Mouse (Mus musculus) c-Kit-positive CD71-positive TER-119-negative erythroid progenitor cells, embryonic 14.5 days (primary cell): ENCODE data around the gene Csdc2.
"Not testable (repeated sequence)": the region's sequence is repeated elsewhere in the genome, so short reads cannot be mapped to it uniquely, and the experiment has no call there.

Source experiments
- DNase-seq: peaks from one replicate; pipeline ENCODE4 v3.0.0-alpha.2; 2013; ENCODE audit warnings: low read depth

Csdc2 gene

DNA sequence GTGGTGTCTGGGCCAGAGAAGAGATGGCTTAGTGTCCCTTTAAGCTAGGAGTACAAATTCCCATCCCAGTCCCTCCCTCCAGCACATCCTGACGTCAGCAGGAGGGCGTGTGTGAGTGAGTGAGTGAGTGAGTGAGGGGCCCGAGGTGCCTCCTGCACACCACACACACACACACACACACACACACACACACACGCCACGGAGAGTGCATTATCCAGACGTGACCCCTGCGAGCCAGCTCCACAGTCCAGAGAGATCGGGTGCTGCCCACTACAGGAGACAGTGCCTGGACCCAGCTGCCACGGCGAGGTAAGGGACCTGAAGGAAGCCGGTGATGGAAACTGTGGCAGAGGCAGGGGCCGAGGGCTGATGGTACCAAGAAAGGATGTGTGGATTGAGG is at the start of gene Csdc2:
TSS of gene Csdc2 (plus strand) at position 81 of the 400 bp plus-strand sequence.
- DNase-seq = no peak

DNA sequence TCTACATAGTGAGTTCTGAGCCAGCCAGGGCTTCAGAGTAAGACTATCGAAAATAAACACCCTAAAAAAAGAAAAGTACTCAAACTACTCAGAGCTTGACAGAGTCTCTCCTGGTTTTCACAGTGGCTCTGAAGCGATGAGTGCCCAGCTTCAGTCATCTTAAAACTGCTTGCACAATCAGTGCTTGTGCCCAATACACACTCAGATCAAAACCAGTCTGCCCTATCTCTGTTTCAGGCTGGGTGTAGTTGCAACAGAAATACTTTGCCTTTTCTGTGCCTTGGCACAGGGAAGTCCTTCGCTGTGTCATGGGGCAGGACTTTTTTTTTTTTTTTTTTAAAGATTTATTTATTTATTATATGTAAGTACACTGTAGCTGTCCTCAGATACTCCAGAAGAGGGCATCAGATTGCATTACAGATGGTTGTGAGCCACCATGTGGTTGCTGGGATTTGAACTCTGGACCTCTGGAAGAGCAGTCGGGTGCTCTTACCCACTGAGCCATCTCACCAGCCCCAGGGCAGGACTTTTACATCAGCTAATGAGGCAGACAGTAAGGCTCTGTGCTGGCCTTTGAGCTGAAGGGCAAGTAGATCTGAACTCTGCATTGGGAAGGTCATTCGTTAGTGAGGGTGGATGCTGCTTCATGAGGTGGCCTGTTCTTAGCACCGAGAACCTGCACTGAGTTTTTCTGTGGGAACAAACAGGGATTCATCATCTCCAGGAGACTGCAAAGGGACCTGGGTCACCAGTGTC is 49.6 kb upstream of the Csdc2 start:
- no peak for DNase-seq

DNA sequence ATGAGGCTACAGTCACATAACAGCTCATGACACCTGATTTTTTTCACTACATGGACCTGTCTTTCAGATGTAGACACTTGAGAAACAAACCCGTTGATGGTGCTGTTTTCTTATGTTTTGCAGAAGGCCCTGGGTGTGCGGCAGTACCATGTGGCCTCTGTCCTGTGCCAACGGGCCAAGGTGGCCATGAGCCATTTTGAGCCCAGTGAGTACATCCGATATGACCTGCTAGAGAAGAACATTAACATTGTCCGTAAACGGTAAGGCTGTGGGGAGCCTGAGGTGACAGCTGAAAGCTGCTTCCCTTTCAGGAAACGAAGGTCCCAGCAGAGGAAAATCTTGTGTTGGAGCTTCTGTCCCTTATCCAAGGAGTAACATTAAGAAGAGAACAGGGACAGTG is 47.4 kb upstream of the Csdc2 start:
- no peak for DNase-seq

DNA sequence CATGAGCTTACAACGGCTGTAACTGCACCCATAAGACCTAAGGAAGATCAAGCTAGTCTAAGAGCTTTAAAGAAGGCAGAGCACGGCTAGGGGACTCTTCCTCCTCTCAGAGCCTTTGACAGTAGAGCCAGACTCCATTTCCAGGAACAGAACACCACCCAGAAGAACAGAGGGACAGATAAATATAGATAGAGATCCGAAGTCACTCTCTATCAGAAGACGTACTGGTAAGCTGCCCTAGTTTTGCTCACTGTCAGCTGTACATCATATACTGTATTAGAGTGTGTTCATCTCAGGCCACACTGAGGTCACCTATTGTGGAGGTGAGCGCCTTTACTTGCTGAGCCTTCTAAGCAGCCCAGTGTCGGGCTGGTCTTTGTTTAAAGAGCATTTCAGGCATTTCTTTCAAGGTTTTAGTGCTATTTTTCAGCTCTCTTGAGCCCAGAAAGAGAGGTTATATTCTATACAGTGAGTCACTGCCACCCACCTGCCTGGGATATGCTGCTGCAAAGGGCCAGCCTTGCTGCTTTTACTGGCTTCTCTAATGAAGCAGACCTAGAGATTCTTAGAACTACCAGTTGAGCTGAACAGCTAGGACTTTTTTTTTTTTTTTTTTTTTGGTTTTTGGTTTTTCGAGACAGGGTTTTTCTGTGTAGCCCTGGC is 45.3 kb upstream of the Csdc2 start:
- peak; percentile 25 for DNase-seq

DNA sequence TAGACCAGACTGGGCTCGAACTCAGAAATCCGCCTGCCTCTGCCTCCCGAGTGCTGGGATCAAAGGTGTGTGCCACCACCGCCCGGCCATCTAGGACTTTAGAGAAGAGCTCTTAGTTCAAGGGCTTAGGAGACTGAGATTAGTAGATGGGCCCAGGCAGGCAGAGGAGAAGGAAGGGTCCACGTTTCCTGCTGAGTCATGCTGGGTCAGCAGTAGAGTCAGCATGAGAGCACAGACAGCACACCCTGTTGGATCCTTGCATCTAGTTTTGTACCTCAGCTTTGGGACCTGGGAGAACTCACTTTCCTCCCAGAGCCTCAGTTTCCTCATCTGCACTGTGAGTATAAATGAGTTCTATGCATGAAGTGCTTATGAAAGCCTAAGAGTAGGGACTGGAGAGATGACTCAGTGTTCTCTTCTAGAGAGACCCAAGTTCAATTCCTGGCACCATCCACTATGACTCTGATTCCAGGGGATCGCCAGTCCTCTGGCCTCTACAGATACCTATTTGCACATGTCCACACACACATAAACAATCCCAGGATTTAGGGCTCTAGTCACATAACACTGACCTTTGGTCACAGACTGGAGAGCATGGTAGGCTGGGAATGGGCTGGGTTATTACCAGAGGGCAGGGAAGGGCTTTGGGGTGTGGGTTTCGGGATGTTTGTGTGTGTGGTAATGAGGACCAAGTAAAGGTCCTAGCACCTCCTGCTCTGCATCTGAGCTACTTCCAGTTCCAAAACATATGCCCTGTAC is 44.6 kb upstream of the Csdc2 start:
- DNase-seq = peak; percentile 48

DNA sequence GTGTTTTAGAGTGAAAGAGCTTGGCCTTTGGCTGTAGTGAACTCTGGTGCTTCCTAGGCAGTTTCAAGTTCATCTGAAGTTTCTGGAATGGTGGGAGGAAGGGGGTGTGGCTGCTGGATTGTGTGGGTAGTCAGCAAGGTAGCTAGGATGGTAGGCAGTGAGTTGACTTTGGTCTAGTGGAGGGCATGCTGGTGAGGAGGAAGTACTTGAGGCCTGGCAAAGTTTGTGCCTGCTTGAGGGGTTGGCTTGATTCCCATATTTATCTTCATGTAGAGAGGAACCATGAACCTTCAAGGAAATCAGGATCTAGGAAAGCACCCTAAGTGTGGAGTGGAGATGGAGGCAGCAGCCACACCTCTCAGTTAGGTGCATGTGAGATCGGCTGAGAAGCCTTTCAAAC is 42.6 kb upstream of the Csdc2 start:
- no peak for DNase-seq

DNA sequence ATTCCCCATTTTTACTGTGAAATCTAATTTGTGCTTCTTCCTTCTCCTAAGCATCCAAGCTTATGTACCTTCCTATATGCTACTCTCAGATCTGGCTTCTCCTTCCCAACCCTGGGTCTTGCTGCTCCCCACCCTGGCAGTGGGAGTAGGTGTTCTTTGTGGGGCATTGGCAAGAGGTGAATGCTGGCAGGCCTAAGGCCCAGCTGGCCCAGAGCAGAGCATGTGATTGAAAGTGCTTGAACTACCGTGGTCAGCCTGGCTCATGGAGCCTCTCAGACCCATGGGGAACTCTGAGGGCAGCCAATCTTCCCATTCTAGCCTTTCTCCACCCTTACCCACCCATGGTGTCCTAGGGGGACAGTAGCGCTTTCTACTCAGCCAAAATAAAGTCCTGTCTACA is 40.2 kb upstream of the Csdc2 start:
- DNase-seq = no peak

DNA sequence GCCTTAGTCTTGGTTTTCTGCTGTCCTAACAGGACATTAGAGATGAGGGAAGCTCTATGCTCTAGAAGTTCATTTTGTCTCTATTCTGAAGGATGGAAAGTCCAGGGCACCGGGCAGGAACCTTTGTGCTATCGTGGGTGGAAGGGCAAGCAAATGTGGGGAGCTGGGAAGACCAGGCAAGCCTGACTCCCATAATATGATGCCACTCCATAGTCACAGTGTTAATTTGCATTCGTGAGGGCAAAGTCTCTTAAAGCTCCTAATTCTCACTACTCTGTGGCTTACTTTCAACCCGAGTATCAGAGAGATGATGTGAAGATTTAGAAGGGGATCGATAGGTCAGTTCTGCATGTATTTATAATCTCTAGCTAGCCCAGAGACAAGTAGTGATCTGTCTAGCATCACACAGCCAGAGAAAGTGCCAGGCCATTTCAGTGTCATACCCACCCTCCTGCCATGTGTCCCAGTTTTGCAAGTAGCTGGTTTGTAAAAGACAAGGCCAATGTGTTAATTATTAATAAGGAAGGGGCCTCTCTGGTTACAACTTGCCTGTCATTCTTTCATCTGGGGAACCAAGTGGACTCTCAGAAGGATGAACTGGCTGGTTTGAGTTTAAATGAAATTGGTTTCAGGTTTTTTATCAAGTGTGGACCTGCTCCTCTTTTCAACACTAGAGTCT is 38.8 kb upstream of the Csdc2 start:
- no peak for DNase-seq

DNA sequence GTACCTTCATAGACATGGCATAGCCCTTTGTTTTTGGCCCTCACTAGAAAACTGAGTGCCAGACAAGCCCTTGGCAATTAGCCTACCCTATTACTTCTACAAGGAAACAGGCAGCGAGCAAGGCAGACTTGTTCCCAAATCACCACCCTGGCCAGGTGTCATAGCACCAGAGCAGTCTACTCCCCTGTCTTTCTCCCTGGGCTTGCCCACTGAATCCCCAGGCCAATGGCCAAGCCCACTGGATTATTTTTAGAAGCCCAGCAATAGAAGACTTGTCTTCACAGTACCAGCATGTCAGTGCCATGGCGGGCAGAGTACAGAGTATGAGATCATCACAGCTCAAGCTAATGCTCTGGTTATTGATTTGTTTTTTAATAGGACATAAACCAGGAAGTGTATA is 37.8 kb upstream of the Csdc2 start:
- DNase-seq = no peak

DNA sequence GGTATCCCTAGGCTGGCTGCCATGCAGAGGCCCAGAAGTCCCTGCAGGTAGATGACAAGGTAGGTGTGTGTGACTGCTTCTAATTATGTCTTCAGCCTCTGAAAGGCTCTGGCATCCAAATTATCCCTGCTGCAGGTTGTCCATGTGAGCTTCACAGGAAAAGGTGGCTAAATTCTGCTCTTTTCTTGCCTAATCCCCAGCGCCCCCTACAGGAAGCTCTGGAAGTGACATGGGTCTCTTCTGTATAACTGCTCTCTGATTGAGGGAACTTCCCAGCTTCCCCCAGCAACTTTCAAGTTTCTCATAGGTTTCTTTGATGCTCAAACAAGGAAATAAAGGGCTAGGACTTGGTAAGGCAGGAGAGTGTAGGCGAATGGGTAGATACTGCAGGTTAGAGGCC is 31.6 kb upstream of the Csdc2 start:
- peak; percentile 65 for DNase-seq

DNA sequence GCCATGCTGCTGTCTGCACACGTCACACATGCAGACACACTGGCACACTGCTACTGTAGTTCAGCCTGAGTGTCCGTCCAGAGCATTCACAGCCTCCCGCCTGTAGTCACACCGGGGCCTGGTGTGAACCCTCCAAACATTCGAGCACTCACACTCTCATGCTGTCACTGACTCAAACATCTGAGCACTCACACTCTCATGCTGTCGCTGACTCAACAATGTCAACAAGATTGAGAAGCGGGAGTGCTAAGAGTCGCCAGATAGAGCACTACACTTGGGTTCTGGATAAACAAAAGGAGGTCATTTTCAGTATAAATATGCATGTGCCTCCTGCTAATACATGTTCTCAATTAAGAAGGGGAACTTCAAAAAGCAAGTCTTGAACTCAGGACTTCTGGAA is 28.6 kb upstream of the Csdc2 start:
- DNase-seq = no peak

DNA sequence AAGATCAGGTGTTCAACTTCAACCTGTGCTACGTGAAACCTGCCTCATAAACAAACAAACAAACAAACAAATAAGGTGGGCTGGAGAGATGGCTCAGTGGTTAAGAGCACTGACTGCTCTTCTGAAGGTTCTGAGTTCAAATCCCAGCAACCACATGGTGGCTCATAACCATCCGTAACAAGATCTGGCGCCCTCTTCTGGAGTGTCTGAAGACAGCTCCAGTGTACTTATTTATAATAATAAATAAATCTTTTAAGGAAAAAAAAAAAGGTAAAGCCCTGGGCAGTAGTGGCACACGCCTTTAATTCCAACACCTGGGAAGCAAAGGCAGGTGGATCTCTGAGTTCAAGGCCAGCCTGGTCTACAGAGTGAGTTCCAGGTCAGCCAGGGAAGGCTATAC is 27.8 kb upstream of the Csdc2 start:
- DNase-seq = not testable (repeated sequence)

DNA sequence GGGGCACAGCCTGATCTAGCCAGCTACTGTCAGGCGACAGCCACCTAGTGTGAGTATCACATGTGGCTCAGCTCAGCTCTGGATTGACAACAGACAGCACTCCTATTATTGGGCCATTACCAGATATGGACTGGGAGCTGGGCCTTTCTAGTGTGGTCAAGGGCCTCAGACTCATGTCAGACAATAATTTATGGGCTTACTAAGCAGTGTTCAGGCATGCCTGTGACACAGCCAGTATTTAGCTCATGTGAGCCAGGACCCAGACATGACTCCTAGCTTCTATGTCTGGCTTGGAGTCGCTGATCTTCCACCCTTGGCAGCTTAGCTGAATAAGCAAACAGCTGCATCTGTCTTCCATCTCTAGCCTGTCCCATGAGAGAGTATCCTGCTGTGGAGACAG is 24.1 kb upstream of the Csdc2 start:
- no peak for DNase-seq

DNA sequence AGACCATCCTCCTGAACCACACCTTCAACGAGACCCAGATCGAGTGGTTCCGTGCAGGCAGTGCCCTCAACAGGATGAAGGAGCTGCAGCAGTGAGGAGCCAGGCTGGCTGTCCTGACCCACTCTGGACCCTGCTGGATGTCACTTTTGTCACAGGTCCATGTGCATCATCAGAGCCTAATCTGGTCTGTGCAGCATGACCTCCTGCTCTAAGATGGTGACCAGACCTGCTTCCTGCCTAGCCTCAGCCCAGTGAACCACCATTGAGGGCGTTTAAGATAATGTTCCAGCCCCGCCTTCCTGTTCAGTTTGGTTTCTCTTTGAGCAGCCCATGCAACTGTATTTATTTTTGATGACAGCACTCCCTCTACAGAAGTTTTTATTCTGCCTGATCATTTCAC is 21.9 kb upstream of the Csdc2 start:
- peak; percentile 33 for DNase-seq

DNA sequence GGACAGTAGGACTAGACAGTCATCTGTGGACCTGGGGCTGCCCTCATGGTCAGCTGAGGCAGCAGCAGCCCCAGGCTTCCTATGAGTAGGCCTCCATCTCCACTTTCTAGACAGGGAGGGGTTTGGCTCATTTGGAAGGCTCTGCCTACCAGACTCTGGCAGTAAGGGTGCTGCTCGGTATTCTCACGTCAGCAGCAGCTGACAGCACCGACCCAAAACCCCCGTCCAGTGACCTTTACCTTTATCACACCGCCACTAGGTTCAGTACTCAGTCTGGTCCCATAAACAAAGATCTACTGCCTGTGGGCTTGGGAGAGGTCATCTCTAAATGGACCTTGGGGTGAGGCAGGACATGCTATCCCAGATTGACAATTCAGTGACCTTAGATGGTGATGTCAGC is 20.9 kb upstream of the Csdc2 start:
- no peak for DNase-seq

DNA sequence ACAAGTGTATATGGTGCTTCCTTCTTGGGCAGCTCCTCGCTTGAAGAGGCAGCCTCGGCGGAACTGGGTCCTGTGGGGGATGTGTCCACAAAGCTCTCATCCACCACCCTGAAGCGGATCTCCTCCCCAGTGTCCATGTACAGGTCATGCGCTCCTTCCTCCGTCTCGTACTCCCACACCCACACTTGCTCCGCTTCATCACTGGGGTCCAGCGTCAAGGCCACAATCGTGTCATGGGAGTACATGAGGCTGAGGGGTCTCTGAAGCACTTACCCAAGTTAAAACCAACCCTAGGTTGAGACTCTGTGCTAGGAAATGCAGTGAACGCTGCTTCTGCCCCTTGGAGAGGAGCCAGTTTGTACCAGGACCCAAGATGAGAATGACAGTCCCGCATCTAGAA is 19.4 kb upstream of the Csdc2 start:
- DNase-seq = no peak

DNA sequence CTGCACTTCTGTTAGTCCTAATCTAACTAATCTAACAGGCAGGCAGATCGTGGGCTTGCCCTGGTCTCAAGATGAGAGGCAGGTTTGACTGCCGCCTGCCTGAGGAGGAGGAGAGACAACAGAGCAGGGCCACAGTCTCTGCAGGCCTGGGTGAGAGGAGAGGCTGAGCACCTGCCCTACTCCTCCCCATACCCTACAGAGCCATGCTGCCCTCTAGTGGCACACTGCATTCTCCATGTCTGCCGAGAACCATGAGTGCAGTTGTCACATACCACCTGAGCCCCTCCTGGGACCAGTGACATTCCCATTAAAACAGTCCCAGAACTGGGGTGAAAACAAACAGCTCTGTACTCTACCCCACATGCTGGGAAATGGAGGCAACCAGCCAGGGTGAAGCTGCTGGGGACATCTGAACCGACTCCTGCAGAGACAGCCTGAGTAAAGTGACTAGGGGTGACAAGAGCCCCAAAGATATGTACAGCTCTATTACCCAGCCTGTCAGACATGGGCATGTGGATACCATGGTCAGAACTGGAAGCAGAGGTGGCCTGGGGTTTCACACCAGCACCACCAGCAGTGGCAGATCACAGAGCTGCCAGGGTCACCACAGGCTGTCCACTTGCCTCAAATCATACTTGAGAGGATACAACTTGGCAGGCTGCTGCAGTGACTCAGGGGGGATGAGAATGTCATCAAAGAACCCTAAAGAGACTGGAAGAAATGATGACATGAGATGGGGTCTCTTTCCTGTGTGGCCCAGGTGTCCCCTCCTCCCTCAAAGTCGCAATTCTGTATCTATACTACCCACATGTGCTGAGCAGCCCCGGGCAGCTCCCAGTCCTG is 18.7 kb upstream of the Csdc2 start:
- peak; percentile 64 for DNase-seq

DNA sequence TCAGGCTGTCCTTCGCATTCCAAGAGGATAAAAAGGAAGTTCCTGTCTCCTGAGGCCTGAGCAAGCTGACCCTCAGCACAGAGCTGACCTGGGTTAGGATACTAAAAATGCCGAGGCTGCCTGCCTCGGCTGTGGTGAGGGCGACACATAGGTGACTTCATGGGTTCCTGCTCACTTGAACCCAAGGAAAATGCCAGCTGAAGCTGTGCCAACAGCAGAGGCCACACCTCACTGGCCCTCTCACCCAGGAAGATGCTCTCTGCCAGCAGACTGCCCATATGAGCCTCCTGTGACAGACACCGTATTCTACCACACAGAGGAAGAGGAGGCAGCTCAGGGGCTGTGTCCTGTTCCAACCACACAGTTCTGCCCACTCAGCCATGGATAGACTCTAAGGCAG is 17.5 kb upstream of the Csdc2 start:
- DNase-seq = no peak

DNA sequence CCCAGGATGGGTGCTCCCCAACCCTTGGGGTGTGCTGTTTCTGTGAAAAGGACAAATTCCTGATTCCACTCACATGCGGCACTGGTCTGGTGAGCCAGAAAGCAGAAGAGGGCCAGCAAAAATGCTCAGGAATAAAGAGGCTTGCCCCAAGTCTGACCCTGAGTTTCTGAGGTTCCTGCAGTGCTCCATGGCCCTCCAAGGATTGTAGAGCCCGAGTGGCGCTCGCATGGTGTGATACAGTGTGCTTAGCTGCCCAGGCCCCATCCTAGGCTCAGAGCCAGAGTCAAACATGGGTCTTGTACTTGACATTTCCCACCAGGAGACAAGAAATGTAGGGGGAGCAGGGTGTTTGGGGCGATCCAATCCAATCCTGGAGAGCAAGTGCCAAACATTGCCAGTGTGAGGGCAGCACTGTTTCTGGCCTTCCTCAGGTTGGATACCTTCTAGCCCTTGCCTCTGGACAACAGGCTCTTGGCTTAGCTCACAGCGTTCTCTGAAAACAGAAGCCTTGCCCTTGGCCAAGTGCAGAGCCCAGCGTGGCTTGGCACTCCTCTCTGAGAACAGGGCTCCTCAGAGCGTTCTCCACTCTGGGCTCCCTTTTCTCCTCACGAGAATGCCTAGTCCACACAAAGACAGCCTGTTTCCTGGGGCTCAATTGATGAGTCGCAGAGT is 15.9 kb upstream of the Csdc2 start:
- DNase-seq = no peak

DNA sequence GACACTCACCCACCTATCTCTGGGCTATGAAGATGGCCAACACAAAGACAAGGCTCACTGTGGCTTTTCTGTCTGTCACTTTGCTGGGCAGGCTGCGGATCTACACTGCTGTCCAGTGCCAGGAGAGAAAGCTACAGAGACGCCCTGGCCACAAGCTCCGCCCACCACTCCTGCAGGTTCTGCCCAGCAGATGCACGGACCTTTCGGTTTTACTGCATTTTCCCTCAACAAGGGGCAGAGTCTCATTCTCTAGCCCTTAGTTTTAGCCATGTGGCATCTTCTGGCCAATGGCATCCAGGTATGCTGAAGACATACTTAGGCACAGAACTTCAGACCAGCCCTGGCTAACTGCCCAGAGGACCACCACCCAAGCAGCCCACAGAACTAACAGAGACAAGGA is 15.3 kb upstream of the Csdc2 start:
- no peak for DNase-seq

DNA sequence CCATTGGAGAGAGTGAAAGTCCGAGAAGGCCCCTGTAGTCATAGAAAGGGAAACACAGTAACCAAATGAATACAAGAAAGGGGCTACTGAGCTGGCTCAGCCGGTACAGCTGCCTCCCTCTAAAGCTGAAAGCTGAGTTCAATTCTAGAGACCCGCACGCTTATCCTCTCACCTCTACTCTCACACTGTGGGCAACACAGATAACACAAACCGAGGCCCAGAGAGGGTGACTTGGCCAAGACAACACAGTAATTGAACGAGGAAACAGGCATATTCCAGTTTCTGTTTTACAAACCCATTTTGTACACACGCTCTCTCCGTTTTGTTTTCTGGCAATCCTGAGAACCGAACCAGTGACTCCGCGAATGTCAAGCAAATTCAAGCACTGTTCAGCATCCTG is 11.6 kb upstream of the Csdc2 start:
- peak; percentile 69 for DNase-seq
